Mouse (Mus musculus) CD4-positive helper T cell, adult 2 months (primary cell): ENCODE results near the gene Mccc1.

Experiments used
- DNase-seq: peaks from one replicate; pipeline ENCODE4 v3.0.0-alpha.2; 2012; ENCODE audit warnings: low read depth, missing footprints, low spot score

Gene Mccc1

GRCm38 (mm10) chr3:36000275-36001239 is at the start of gene Mccc1:
Mccc1 (minus strand) TSS chr3:36000678.
- peak; percentile 95 for DNase-seq

DNA sequence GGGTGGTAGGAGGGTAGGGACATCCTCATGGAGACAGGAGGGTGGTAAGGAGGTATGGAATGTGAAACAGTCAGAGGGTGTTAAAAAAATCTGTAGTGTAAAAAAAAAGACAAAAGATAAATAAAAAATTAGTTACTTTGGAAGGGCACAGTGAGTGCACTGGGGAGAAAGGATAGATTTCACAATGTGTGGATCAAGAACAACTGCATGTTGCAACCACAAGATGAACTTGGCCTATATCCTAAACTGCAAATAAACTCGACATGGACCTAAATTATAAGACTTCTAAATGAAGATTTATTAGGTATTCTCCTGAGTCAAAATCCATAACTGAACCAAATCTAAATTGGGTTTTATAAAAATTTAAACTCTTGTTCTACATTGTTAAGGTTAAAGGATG is 48.6 kb upstream of the Mccc1 start:
- DNase-seq = no peak

GRCm38 (mm10) chr3:36045086-36045485 is 44.6 kb upstream of the Mccc1 start:
- DNase-seq = no peak

DNA sequence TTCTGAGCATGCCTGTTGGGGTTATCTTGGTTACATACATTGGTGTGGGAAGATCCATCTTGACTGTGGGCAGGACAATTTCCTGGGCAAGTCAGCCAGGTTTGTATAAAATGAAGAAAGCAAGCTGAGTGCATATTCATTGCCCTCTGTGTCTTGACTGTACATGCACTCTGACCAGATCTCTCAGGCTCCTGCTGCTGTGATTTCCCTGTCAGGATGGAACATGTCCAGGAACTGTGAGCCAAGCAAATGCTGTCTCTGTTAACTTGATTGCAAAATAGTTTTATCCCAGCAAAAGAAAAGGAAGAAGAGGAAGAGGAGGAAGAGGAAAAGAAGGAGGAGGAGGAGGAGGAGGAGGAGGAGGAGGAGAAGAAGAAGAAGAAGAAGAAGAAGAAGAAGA is 44.0 kb upstream of the Mccc1 start:
- no peak for DNase-seq

GRCm38 (mm10) chr3:36031740-36032510 is 31.4 kb upstream of the Mccc1 start:
- DNase-seq = no peak

DNA sequence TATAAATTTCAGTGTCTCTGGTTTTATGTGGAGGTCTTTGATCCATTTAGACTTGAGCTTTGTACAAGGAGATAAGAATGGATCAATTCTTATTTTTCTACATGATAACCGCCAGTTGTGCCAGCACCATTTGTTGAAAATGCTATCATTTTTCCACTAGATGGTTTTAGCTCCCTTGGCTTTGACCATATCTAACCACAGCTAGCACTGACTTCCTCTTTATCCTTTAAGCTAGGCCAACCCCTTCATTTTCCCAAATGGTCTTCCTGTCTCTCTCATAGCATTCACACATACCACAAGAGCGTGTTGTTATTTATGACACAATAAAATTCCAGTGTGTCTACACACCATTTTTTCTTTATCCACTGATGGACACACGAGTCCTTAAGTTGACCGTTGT is 29.5 kb upstream of the Mccc1 start:
- no peak for DNase-seq

DNA sequence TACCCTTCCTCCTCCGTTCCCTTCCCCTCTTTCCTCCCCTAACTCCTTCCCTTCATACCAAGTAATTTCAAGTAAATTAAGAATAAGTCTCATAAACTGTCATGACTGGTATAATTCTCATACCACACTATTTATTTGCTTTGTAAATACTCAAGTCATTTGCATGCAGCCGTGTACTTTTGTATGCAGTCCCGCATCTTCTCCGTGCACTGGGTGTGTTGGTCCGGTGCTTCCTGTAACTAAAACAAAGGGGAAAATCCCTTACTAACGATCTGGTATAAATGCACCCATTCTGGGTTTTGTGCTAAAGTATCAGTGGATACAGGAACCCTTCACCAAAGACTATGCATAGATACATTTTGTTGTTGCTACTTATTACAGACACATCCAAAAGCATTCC is 25.3 kb upstream of the Mccc1 start:
- DNase-seq = no peak

DNA sequence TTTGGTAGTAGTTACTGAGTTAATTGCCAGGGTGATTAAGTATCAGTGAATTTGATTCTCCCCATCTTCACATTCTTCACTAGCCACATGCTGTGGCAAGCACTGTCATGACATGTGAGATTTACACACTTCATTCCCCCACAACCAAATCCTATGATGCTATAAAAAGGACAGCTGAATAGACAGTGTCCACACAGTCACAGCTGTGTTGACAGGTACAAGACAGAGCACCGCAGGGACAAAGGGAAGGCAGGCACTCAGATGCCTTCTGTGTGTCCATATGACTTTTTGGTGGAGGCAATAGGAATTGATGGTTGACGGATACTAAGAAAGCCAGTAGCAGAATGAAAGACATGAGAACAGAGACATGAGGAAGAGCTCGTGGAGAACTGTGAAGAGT is 10.8 kb upstream of the Mccc1 start:
- no peak for DNase-seq

DNA sequence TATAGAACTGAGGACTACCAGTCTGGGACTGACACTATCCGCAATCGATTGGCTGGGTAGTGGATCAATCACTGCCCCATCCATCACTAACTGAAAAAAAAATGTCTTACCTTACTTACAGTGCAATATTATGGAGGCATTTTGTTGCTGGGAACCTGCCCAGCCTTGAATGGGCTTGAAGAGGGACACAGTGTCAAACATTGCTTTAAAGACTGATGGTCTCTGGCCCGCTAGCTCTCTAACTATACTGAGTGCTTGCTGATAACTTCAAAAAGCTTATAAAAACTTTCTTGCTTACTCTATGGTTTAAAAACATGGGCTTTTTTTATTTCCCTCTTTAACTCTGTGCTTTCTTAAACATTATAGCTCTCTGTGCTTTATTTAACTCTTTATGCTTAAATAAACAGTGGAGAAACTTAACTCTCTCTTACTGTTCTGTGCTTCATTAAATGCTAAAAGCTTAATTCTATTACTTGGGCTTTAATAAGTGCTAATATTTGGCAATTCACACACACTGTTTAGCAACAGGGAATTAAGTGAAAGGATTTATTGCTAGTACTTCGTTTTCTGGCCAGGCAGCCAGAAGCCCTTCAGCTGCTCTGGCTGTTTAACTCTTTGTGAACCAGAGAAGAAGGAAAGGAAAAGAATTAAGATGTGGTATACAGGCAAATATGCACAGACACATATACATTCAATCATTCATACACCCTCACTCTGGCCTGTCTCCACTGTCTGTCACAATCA is 8.1 kb upstream of the Mccc1 start:
- no peak for DNase-seq

DNA sequence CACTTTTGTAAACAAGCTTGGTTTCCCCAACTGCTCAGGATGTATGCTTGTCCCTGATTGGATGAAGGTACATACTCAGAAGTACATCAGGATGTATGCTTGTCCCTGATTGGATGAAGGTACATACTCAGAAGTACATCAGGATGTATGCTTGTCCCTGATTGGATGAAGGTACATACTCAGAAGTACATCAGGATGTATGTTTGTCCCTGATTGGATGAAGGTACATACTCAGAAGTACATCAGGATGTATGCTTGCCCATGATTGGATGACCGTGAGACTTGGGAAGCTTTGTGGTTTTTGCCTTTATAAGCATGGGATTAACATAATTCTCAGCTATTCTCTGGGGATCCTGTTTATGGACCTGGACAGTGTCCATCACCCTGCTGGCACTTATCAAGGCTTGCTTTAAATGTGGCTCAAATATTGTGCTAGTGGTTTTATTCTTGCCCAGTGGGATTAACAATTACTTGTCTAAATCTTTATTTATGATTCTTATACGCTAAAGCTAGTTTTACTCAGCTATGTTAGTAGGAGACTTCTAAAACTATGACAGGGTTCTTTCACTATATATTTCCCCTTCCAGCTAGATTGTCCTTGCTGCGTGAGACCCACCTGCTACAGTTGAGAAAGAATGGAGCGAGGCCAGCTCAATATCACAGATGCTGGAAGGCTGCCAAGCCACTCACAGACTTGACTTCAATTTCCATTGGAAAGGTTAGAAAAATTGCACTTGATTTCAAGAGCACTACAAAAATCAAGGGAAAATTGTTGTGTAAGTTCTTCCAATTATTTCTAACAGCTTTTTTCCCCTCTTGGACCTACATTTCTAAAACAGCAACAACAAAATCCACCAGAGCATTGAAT is 3.8 kb upstream of the Mccc1 start:
- DNase-seq = no peak

DNA sequence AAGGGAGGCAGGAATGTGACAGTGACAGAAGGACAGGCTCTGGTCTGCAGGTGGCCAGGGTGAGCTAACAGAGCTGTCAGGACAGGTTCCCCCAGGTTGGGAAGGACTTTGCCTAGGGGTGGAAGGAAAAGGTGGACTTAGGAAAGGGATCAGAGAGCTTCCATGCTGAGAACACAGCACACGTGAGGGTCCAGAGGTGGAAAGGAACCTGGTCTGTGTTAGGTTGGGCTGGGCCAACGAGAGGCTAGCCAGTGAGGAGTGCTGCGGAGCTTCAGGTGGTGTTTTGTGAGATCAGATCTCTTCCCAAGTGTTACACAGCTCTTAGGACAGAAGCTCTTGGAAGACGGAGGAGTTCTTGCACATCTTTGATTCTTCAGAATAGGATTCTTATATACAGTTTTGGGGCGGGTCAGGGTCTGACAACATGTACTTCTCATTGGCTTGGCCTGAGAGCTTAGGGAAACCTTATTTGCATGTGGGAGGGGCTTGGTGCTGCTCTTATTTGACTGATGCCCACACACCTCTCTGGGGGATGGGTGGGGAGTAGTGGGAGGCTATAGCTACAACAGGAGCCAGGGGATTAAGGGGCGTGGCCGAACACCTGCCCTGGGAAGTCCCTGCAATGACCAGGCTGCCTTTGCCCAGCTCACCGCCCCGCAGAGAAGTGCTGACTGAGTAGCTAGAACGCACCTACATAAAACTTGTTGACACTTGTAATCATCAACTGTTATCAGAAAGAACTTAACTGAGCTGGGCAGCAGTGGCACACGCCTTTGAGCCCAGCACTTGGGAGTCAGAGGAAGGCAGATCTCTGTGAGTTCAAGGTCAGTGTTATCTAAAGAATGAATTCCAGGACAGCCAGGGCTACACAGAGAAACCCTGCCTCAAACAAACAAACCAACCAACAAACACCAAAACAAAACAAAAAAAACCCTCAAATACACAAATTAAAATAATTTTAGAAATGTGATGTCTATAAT is 5.6 kb downstream of the Mccc1 start:
- DNase-seq = no peak

GRCm38 (mm10) chr3:35990715-35991114 is 9.8 kb downstream of the Mccc1 start:
- no peak for DNase-seq

DNA sequence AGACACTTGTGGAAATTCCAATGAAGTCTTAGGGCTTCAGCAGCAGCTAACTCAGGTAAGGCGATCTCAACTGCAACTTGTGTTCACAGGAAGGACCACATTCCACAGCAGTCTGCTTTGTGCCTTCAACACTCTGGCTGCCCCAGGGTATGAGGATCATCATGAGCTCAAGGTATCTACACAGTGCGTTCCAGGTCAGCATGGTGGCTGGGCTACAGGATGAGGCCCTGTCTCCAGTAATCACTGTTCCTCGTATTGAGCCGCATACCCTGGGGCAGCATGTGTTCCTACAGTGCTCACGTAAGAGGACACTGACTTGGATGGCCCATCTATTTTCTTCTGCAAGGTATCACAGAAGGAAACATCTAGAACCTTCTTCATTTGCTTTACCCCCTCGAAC is 12.4 kb downstream of the Mccc1 start:
- DNase-seq = no peak

DNA sequence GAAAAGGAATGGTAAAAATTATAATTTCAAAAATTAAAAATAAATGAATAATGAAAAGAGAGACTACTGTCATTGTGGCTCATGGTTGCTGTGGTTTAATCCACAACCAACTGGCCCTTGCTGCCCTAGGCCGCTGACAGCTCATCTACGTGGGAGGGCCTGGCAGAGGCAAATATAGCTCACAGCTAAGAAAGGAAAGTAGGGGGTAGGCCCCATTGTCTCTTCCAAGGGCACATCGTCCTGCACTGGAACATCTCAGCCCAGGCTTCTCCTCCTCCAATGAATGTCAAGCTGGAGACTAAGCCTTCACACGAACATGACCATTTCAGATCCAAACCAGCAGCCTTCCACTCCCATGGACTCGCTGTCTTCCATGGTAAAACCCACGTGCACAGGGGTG is 14.2 kb downstream of the Mccc1 start:
- DNase-seq = no peak

DNA sequence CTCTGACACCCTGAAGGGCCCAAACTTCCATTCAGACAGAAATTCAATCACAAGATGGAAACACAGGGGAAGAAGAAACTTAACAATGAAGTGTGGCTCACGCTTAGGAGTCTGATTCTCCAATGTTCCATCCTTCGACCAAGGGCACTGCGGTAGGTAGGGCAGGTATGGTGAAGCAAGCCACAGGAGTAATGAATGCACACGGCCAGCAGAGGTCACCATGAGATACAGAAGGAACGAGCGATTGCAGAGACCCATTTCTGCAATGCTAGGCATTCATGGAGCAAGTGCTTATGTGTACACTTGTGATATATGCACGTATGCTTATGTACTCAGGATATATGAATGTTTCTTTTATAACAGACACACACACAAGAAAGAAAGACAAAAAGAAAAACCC is 26.9 kb downstream of the Mccc1 start:
- DNase-seq = peak; percentile 55

GRCm38 (mm10) chr3:35972985-35973384 is 27.5 kb downstream of the Mccc1 start:
- DNase-seq = peak; percentile 15

DNA sequence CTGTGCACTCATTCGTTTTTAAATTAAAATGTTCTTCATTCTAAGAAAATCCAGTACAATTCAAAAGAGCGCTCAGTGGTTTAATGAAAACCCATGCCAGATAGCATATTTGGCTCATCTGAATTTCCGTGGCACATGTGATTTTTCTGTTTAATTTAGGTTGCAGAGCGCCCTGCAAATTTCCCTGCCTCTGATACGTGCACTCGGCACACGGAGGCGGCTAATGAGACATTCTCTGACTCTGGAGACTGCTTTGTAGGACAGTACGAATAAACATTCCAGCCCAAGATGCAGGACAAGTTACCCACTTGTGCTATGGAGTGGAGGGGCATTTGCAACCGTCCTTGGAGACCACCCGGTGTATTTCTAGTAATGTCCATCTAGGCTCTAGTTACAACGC is 29.3 kb downstream of the Mccc1 start:
- DNase-seq = no peak

DNA sequence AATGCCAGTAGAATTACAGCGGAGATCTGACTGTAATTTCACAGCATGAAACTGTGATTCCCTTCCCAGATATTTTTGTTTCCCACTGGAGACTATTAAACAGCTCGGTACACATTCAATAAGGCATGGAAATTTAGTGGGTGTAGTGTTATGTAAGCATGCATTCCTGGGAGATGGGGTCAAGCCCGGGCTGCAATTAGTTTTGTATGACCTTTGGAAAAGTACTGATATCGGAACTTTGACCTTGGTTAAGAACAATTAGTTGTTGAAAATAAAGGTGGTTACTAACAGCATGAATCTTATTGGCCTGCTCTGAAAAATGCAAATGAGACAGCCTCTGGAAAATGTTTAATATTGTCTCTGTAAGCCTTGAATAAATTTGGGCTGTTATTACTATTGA is 30.0 kb downstream of the Mccc1 start:
- DNase-seq = no peak

DNA sequence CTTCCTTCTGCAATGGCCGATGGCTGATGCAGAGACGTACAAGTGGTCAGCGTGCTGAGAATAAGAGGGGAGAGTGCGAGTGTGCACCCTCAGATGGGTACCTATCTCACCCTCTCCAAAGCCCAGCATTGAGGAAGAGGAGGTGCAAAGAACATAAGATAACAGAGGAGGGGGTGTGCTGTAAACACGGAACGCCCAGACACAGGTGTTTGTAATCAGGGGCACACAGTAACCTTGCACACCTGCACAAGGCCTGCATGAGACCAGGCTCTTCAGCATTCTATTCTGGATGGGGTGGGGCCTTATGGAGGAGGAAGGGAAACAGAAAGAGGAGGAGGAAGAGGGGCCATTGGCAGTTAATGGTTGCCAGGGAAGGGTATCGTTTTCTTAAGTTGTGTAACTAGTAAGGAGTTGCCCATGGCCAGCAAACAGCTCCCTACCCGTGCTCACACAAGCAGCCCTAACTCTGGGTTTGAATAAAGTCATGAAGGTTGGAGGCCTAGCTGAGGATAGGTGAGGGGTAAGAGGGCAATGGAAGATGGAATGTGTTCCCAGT is 33.0 kb downstream of the Mccc1 start:
- no peak for DNase-seq

DNA sequence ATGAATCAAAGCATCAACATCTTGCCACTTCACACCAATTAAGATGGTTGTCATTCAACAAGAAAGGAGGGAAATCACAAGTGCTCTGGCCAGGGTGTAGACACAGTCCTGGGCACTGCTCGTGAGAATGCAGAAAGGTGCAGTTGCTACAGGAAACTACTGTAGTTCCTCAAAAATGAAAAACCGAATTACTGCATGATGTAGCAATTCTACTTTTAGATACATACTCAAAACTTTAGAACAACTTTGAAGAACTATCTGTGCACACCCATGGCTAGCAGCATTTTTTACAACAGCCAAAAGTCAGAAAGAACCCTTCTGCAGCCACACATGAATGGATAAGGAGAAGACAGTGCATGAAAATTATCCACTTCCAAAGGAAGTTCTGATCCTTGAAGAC is 34.0 kb downstream of the Mccc1 start:
- no peak for DNase-seq
